Mouse (Mus musculus): Measurements from ENCODE around the gene Actr2. TPM values are rescaled to one million over a fixed set of nuclear protein-coding genes. Genes with fewer than 3 reads are reported as not detected.

The Actr2 gene
- 140 and 146 TPM in 2 replicates for polyA plus RNA-seq (2012; rRNA removed)

GRCm38 (mm10) chr11:20112741-20113480 lies at the start of gene Actr2:
TSS of gene Actr2 (minus strand) at chr11:20112913.

Other genes with a start within 250 kb of the Actr2 start
- gene Spred2, start 188.5 kb downstream of the Actr2 start, polyA plus RNA-seq (2012; rRNA removed), result 18.5 and 22.2 TPM in 2 replicates
- 249 and 264 TPM in 2 replicates for gene Rab1a, start 88.5 kb upstream of the Actr2 start, polyA plus RNA-seq (2012; rRNA removed)
- 21.8 and 22.2 TPM in 2 replicates for gene Cep68, start 136.5 kb upstream of the Actr2 start, polyA plus RNA-seq (2012; rRNA removed)
- 35.8 and 41.0 TPM in 2 replicates for gene Slc1a4, start 219.8 kb upstream of the Actr2 start, polyA plus RNA-seq (2012; rRNA removed)